In genomic region chr3:102167555-102168210, GRCm38 (mm10) we compare ENCODE assay signal across 12 mouse cellular contexts. TPM values are rescaled to one million over a fixed set of nuclear protein-coding genes. Genes with fewer than 3 reads are reported as not detected.
DNase-seq lines count a peak whose midpoint lies in the region; ATAC-seq and TF ChIP-seq lines count a peak whose summit lies in the region.
"Had no signal": no experiment of that assay in that cellular context is flagged by ENCODE, and none has a peak within 500 bp of the region (broad histone marks: within the 10 kb centered on the region; RNA-seq: fewer than 3 reads in every experiment).

No protein-coding gene starts in this region.

- no peak for TF ChIP-seq CTCF in MEL (IDR thresholded peaks at IDR 0.05 in 2 of 3, conservative IDR thresholded peaks at IDR 0.05 in 1 of 3; ENCODE audit: control insufficient read depth in 1 of 3, insufficient read depth in 1 of 3, low read depth in 2 of 3, low read length in 3 of 3, poor library complexity in 1 of 3, severe bottlenecking in 1 of 3)
- no peak for TF ChIP-seq CTCF in layer of hippocampus, adult 2 months (conservative IDR thresholded peaks at IDR 0.05)

- H3K27me3 ChIP-seq in heart, embryonic 11.5 days (ENCODE audit: control insufficient read depth, insufficient read depth, low read length) = no peaks in the 10 kb centered on the region
- no peaks in the 10 kb centered on the region for H3K27me3 ChIP-seq in MEL (ENCODE audit: control insufficient read depth in 1 of 2, insufficient read depth in 2 of 2, low read length in 2 of 2)
- H3K27me3 ChIP-seq in forebrain, embryonic 13.5 days = no peaks in the 10 kb centered on the region
- peaks cover 3% of the 10 kb centered on the region; the same call in 1 of the 2 replicates for H3K27me3 ChIP-seq in midbrain, embryonic 11.5 days (ENCODE audit: control insufficient read depth, insufficient read depth, low read length)

- no peak for DNase-seq in heart, postnatal 36 days
- peak; percentile 34 for DNase-seq in MEL (ENCODE audit: low read depth, low spot score)
- DNase-seq in midbrain, embryonic 11.5 days (ENCODE audit: low spot score, missing footprints) = no peak
- DNase-seq in layer of hippocampus, adult 2 months (ENCODE audit: low spot score in 2 of 2) = no peak
- no peak for DNase-seq in kidney, postnatal 36 days
- DNase-seq: adrenal gland, postnatal 36 days; heart, postnatal 4 days; lung, postnatal 36 days; thymus, adult 2 months had no signal

- 9% methylated on average over 10 of the region's 10 CpGs for WGBS in heart, embryonic 11.5 days (ENCODE audit: insufficient replicate concordance)
- WGBS in forebrain, embryonic 13.5 days = 5% methylated on average over 10 of the region's 10 CpGs
- WGBS in midbrain, embryonic 11.5 days = 1% methylated on average over 10 of the region's 10 CpGs

- H3K9me3 ChIP-seq in heart, embryonic 11.5 days (replicated peaks; ENCODE audit: control insufficient read depth, low read length) = no peaks in the 10 kb centered on the region
- H3K9me3 ChIP-seq in MEL (replicated peaks; ENCODE audit: insufficient read depth, low read length) = no peaks in the 10 kb centered on the region
- H3K9me3 ChIP-seq in forebrain, embryonic 13.5 days (replicated peaks) = no peaks in the 10 kb centered on the region
- no peaks in the 10 kb centered on the region for H3K9me3 ChIP-seq in midbrain, embryonic 11.5 days (ENCODE audit: control insufficient read depth, low read length)

- no peak for TF ChIP-seq RAD21 in MEL (IDR thresholded peaks at IDR 0.05; ENCODE audit: low read depth, low read length)

- H3K79me2 ChIP-seq in MEL (ENCODE audit: control insufficient read depth, insufficient read depth, low read length, poor library complexity) = peaks cover 2% of the 10 kb centered on the region; the same call in 1 of the 2 replicates

- peak overlapping the region; percentile 73 for H3K27ac ChIP-seq in heart, embryonic 11.5 days (ENCODE audit: low read depth, low read length)
- peak overlapping the region; percentile 35; the same call in 1 of the 2 replicates for H3K27ac ChIP-seq in MEL (ENCODE audit: control insufficient read depth, low read depth, low read length)
- 0 out of 2 replicates have a peak overlapping the region, but pooled peaks have one; percentile 15 for H3K27ac ChIP-seq in forebrain, embryonic 13.5 days
- H3K27ac ChIP-seq in midbrain, embryonic 11.5 days (ENCODE audit: low read depth, low read length) = no peak overlapping the region
- no peak overlapping the region for H3K27ac ChIP-seq in layer of hippocampus, adult 2 months

- H3K4me2 ChIP-seq in heart, embryonic 11.5 days = peak overlapping the region; percentile 49
- H3K4me2 ChIP-seq in forebrain, embryonic 13.5 days = 0 out of 2 replicates have a peak overlapping the region, but pooled peaks have one; percentile 3
- H3K4me2 ChIP-seq in midbrain, embryonic 11.5 days = peak overlapping the region; percentile 10; the same call in 1 of the 2 replicates

- peaks cover 36% of the 10 kb centered on the region for H3K4me1 ChIP-seq in heart, embryonic 11.5 days (ENCODE audit: control insufficient read depth, insufficient read depth, low read length)
- peaks cover 6 to 33% of the 10 kb centered on the region in 2 experiments for H3K4me1 ChIP-seq in MEL (ENCODE audit: control insufficient read depth in 1 of 2, insufficient read depth in 2 of 2, low read length in 2 of 2)
- H3K4me1 ChIP-seq in forebrain, embryonic 13.5 days = peaks cover 24% of the 10 kb centered on the region
- peaks cover 7% of the 10 kb centered on the region for H3K4me1 ChIP-seq in midbrain, embryonic 11.5 days (ENCODE audit: control insufficient read depth, insufficient read depth, low read length)

- peak; percentile 13; the same call in 1 of the 2 replicates for ATAC-seq in heart, embryonic 11.5 days (replicated peaks; ENCODE audit: insufficient number of reproducible peaks, low FRiP score, low TSS enrichment)
- no peak for ATAC-seq in forebrain, embryonic 13.5 days
- peak; percentile 62; the same call in 1 of the 2 replicates for ATAC-seq in midbrain, embryonic 11.5 days (ENCODE audit: low FRiP score)
- no peak for ATAC-seq in activated CD4-positive, CD25-positive, alpha-beta regulatory T cell, adult 4 months

- no peak for TF ChIP-seq POLR2A in MEL (IDR thresholded peaks at IDR 0.05; ENCODE audit: control insufficient read depth in 1 of 2, insufficient read depth in 1 of 2, low read depth in 1 of 2, low read length in 2 of 2, poor library complexity in 1 of 2)

- TF ChIP-seq EP300 in MEL (IDR thresholded peaks at IDR 0.05; ENCODE audit: low read depth in 1 of 2, low read length in 2 of 2) = 0 out of 4 replicates have a peak, but pooled peaks of 1 of the 2 experiments have one; percentile 8

- peaks cover 12% of the 10 kb centered on the region for H3K36me3 ChIP-seq in heart, embryonic 11.5 days (ENCODE audit: control insufficient read depth, insufficient read depth, low read length)
- peaks cover 0 to 33% of the 10 kb centered on the region in 2 experiments; a peak in 2 of 4 replicates for H3K36me3 ChIP-seq in MEL (ENCODE audit: control insufficient read depth in 1 of 2, insufficient read depth in 2 of 2, low read length in 2 of 2)
- H3K36me3 ChIP-seq in forebrain, embryonic 13.5 days (ENCODE audit: poor library complexity, severe bottlenecking) = no peaks in the 10 kb centered on the region
- H3K36me3 ChIP-seq in midbrain, embryonic 11.5 days (ENCODE audit: control insufficient read depth, insufficient read depth, low read length) = no peaks in the 10 kb centered on the region

- intact Hi-C loops in heart, postnatal 36 days (cut with DNase I) = loop anchor here (5.0 kb wide), 1 partner anchor 35 kb away; the partner anchor contains the start of gene Vangl1

- H3K4me3 ChIP-seq in heart, embryonic 11.5 days (ENCODE audit: low read depth, low read length) = no peak overlapping the region
- H3K4me3 ChIP-seq in MEL (ENCODE audit: control insufficient read depth in 1 of 2, insufficient read depth in 1 of 2, low read depth in 2 of 2, low read length in 2 of 2) = no peak overlapping the region
- no peak overlapping the region for H3K4me3 ChIP-seq in forebrain, embryonic 13.5 days
- H3K4me3 ChIP-seq in midbrain, embryonic 11.5 days (ENCODE audit: low read depth, low read length) = no peak overlapping the region
- no peak overlapping the region for H3K4me3 ChIP-seq in layer of hippocampus, adult 2 months

- H3K9ac ChIP-seq in heart, embryonic 11.5 days (ENCODE audit: low read depth, low read length) = peak overlapping the region; percentile 44
- no peak overlapping the region for H3K9ac ChIP-seq in MEL (ENCODE audit: control insufficient read depth, low read depth, low read length, poor library complexity, severe bottlenecking)
- no peak overlapping the region for H3K9ac ChIP-seq in forebrain, embryonic 13.5 days
- H3K9ac ChIP-seq in midbrain, embryonic 11.5 days (ENCODE audit: low read length) = no peak overlapping the region

TF ChIP-seq in MEL, 35 proteins besides CTCF, POLR2A, EP300 and RAD21:
- TF ChIP-seq GATA1 (IDR thresholded peaks at IDR 0.05; ENCODE audit: low read depth, low read length) (peak; percentile 33; the same call in 1 of the 2 replicates), TCF12 (IDR thresholded peaks at IDR 0.05; ENCODE audit: low read depth, low read length) (0 out of 2 replicates have a peak, but pooled peaks have one; percentile 13), TAL1 (IDR thresholded peaks at IDR 0.05; ENCODE audit: low read length) (peak; percentile 46), MEF2A (IDR thresholded peaks at IDR 0.05; ENCODE audit: extremely low read depth, insufficient replicate concordance, low read depth, low read length, poor library complexity, severe bottlenecking) (no peak), MAZ (IDR thresholded peaks at IDR 0.05; ENCODE audit: low read depth, low read length) (no peak), UBTF (IDR thresholded peaks at IDR 0.05; ENCODE audit: borderline replicate concordance, insufficient read depth, low read depth, low read length) (no peak), TBP (IDR thresholded peaks at IDR 0.05; ENCODE audit: low read depth, low read length) (no peak), ETS1 (IDR thresholded peaks at IDR 0.05; ENCODE audit: low read depth, low read length) (no peak), ZC3H11A (IDR thresholded peaks at IDR 0.05; ENCODE audit: low read depth, low read length) (no peak), POLR2AphosphoS2 (IDR thresholded peaks at IDR 0.05; ENCODE audit: low read length) (no peak), KAT2A (conservative IDR thresholded peaks at IDR 0.05; ENCODE audit: low read depth, low read length) (no peak), NELFE (IDR thresholded peaks at IDR 0.05; ENCODE audit: low read depth, low read length) (no peak), ELF1 (IDR thresholded peaks at IDR 0.05; ENCODE audit: low read depth, low read length) (no peak), USF1 (IDR thresholded peaks at IDR 0.05; ENCODE audit: low read depth, low read length) (no peak), HCFC1 (IDR thresholded peaks at IDR 0.05; ENCODE audit: low read depth, low read length) (no peak), ZKSCAN1 (IDR thresholded peaks at IDR 0.05; ENCODE audit: low read depth, low read length) (no peak), GABPA (IDR thresholded peaks at IDR 0.05; ENCODE audit: low read depth, low read length) (no peak), MYC (IDR thresholded peaks at IDR 0.05; ENCODE audit: low read depth, low read length) (no peak), JUND (IDR thresholded peaks at IDR 0.05; ENCODE audit: low read depth, low read length) (no peak)

RNA-seq across cellular contexts. Expression of gene Vangl1, which starts 36.8 kb away (rescaled TPM):
- 29.4 and 31.6 TPM in 2 replicates for polyA plus RNA-seq in heart, embryonic 11.5 days (2014; fragmentation: Nextera tagmentation; extraction: Ambion mirVana)
- 10 to 100 TPM; 10.8 to 14.2 TPM for total RNA-seq in heart, postnatal 36 days (2021)
- total RNA-seq in MEL (2012; rRNA removed) = 6.5 and 6.8 TPM in 2 replicates
- 10 to 100 TPM in 1 of 2 experiments, not detected in 1; 15.1 TPM for polyA plus RNA-seq in MEL (2012; ENCODE audit: insufficient read depth in 1 of 2, insufficient read length in 2 of 2, low read depth in 1 of 2, low replicate concordance in 2 of 2, missing spikeins in 1 of 2)
- 3.7 and 5.1 TPM in 2 replicates for polyA plus RNA-seq in forebrain, embryonic 13.5 days (2015; fragmentation: Nextera tagmentation; extraction: Ambion mirVana)
- 9.3 and 10.2 TPM in 2 replicates for polyA plus RNA-seq in midbrain, embryonic 11.5 days (2014; fragmentation: Nextera tagmentation; extraction: Ambion mirVana)
- polyA plus RNA-seq in activated CD4-positive, CD25-positive, alpha-beta regulatory T cell, adult 4 months (2017; shearing (Covaris generic)) = not detected
- total RNA-seq in layer of hippocampus, adult 2 months (2021) = 1 to 10 TPM; 4.2 to 5.8 TPM

Comparison
In these comparisons a context has a peak if more than half of its experiments do, and no peak if none do; other contexts are left out.
1. ATAC-seq: peak in heart, embryonic 11.5 days (single experiment) and midbrain, embryonic 11.5 days (single experiment); none in forebrain, embryonic 13.5 days (single experiment) and activated CD4-positive, CD25-positive, alpha-beta regulatory T cell, adult 4 months (single experiment).
2. H3K27ac ChIP-seq: peak in heart, embryonic 11.5 days (single experiment), MEL (single experiment) and forebrain, embryonic 13.5 days (single experiment); none in midbrain, embryonic 11.5 days (single experiment) and layer of hippocampus, adult 2 months (single experiment).
3. Peak in every context shown above with its lines, with median percentiles within 50 percentile points of each other: H3K4me2 ChIP-seq.